Mouse (Mus musculus) small intestine, adult 2 months (tissue): ENCODE measurements around the gene Srxn1. TPM values are rescaled to one million over a fixed set of nuclear protein-coding genes. Genes with fewer than 3 reads are reported as not detected.
"Not testable (repeated sequence)": the region's sequence is repeated elsewhere in the genome, so short reads cannot be mapped to it uniquely, and the experiment has no call there.

Source experiments
- H3K27ac ChIP-seq: fragments of 200-500 bp; 2 replicates; pipeline ENCODE4 v1.5.1; 2012; ENCODE audit warnings: low read depth, low read length, control low read depth, inconsistent platforms; ENCODE audit not compliant: insufficient read depth
- H3K27me3 ChIP-seq: fragments of 200-500 bp; 2 replicates; pipeline ENCODE4 v1.6.1; 2012; ENCODE audit warnings: mild to moderate bottlenecking, moderate library complexity, low read length, inconsistent platforms; ENCODE audit not compliant: control insufficient read depth, insufficient read depth
- H3K36me3 ChIP-seq: fragments of 200-500 bp; 2 replicates; pipeline ENCODE4 v1.6.1; 2012; ENCODE audit warnings: mild to moderate bottlenecking, low read length, control low read depth, inconsistent platforms; ENCODE audit not compliant: control insufficient read depth, insufficient read depth
- H3K4me1 ChIP-seq: fragments of 200-500 bp; 2 replicates; pipeline ENCODE4 v1.6.1; 2012; ENCODE audit warnings: low read length, inconsistent platforms, mixed read lengths; ENCODE audit not compliant: control insufficient read depth, insufficient read depth, insufficient read length
- H3K4me3 ChIP-seq: fragments of 200-500 bp; 2 replicates; pipeline ENCODE4 v1.5.1; 2012; ENCODE audit warnings: low read depth, mild to moderate bottlenecking, control low read depth, inconsistent platforms, low read length, moderate library complexity
- CTCF ChIP-seq: fragments of 200-500 bp; IDR thresholded peaks from 2 replicates; pipeline ENCODE4 v1.5.1; 2012; ENCODE audit warnings: low read depth, mild to moderate bottlenecking, control low read depth, inconsistent platforms, low read length, moderate library complexity, mixed read lengths; ENCODE audit not compliant: insufficient replicate concordance, insufficient read length; ENCODE audit errors: extremely low read depth
- POLR2A ChIP-seq: fragments of 200-500 bp; IDR thresholded peaks from 2 replicates; pipeline ENCODE4 v1.6.1; 2012; ENCODE audit warnings: low read depth, mild to moderate bottlenecking, control low read depth, inconsistent platforms, low read length, moderate library complexity
- WGBS: fragments of 180-500 bp; shearing (Covaris S2); methylation state at CpG from one replicate; pipeline ENCODE4 v1.1.7; 2018; 5-methylcytosine and 5-hydroxymethylcytosine counted together
- polyA plus RNA-seq: library from polyadenylated mRNA; depleted of rRNA; stranded (reverse); fragments of >200 nt; gene quantifications from 2 replicates; pipeline ENCODE4 v1.2.3, GENCODE M21; 2012; rRNA removed

Gene Srxn1
- polyA plus RNA-seq: 184 and 579 TPM in 2 replicates

DNA sequence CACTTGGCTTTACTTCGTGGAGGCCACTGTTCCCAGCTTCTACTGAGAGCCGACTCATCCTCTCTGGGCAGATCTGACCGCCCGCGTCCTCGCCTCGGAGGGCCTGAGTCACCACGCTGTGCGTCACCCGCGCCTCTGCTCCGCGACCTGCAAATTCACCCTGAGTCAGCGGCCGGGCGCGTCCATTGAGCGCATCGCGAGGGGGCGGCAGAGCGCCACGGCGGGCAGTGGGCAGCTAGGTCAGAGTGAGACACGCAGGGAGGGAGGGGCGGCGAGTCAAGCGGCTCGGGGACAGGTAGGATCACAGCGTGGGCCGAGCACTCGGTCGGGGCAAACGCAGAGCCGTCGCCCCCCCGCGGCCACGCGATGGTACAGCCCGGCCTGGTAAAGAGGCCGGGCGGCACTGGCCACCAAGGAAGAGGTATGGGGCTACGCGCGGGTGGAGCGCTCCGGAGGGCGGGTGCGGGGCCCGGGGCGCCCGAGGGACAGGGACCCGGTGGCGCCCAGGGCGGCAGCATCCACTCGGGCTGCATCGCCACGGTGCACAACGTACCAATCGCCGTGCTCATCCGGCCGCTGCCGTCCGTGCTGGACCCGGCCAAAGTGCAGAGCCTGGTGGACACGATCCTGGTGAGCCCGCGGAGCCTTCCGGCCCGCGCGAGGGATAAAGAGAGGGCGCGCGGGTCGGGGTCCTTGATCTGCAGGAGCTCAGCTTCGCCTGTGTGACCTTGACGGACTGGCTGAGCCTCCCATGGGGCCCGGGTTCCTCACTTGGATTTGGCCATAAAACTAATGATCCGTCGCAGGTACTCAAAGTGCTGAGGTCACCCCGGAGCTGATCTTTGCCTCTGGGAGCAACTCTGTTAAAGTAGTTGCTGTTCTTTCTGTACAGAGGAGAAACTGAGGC lies at the start of gene Srxn1:
Gene Srxn1 (plus strand): TSS at position 199 of the 907 bp plus-strand sequence.
- H3K4me1 ChIP-seq: peaks cover 23% of the 10 kb centered on the region
- TF ChIP-seq POLR2A: peak; percentile 90
- 0 out of 2 replicates have a peak, but pooled peaks have one; percentile 5 for TF ChIP-seq CTCF
- H3K27ac ChIP-seq: peak within 1 kb of the TSS; percentile 94
- H3K27me3 ChIP-seq: no peaks in the 10 kb centered on the region
- H3K36me3 ChIP-seq: peaks cover 22% of the 10 kb centered on the region
- under 1% methylated on average over 84 of the region's 84 CpGs for WGBS
- peak within 1 kb of the TSS; percentile 77 for H3K4me3 ChIP-seq

DNA sequence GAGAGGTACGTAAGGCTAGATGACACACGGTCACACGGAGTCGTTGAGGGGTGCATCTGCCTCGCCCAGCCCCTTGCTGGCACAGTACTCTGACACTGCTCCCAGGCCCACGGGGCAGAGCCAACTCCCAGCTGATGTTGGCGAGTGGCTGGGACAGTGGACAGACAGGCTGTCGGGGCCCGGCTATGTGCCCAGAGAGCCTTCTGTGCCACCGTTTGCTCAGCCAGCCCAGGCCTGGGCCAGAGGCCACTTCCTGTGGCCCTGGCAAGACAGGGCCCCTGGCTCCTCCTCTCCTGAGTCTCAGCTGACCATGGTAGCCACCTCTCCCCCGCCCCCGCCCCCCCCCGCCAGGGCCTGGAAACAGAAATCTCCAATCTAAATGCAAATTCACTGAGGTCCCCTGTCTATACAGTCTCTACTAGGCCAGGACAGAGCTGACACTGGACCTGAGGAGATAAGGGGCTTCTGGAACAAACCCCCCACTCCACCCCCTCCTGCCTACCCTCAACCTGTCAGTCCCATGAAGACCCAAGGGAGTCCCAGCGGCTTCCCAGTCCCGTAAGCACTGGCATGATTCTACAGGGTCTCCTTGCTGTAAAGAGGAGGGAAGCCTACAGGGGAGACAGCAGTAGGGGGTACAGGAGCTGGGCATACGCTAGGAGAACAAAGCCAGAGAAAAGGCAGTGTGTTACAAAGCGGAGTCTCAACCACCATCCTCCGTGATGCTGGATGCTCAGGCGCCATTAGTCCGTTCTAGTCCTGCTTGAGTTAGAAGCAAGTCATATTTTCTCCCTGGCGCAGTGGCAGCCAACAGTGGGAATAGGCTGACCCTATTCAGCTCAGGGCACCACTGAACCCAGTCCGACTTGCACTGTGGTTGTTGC lies 48.7 kb upstream of the Srxn1 start:
- Histone ChIP-seq H3K4me1 (peaks cover 2% of the 10 kb centered on the region; the same call in 1 of the 2 replicates), H3K27me3 (no peaks in the 10 kb centered on the region), H3K36me3 (no peaks in the 10 kb centered on the region), H3K27ac (no peak overlapping the region), H3K4me3 (no peak overlapping the region)
- TF ChIP-seq CTCF (no peak), POLR2A (no peak)
- 74% methylated on average over 22 of the region's 22 CpGs for WGBS

DNA sequence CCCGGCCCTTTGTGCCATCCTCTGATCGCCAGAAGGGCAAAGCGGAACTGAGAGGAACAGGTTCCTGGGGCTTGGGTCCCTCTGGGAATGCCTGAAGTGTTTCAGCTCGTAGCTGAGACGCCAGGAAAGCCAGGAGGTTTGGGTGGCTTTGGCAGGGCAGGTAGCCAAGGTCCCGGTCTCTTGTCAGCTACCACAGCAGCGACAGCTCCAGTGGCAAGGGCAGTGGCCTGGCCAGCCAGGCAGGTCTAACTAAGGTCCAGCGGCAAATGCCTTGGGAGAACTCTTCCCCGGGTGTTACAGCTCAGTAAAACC lies 48.1 kb upstream of the Srxn1 start:
- no peaks in the 10 kb centered on the region for H3K27me3 ChIP-seq
- H3K4me3 ChIP-seq: no peak overlapping the region
- peaks cover 2% of the 10 kb centered on the region; the same call in 1 of the 2 replicates for H3K4me1 ChIP-seq
- TF ChIP-seq POLR2A (no peak), CTCF (no peak)
- WGBS: 83% methylated on average over 9 of the region's 9 CpGs
- no peak overlapping the region for H3K27ac ChIP-seq
- no peaks in the 10 kb centered on the region for H3K36me3 ChIP-seq

DNA sequence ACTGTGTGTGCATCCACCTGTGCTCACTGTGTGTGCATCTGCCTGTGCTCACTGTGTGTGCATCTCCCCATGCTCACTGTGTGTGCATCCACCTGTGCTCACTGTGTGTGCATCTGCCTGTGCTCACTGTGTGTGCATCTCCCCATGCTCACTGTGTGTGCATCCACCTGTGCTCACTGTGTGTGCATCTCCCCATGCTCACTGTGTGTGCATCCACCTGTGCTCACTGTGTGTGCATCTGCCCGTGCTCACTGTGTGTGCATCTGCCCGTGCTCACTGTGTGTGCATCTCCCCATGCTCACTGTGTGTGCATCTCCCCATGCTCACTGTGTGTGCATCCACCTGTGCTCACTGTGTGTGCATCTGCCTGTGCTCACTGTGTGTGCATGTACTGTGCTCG lies 42.5 kb upstream of the Srxn1 start:
- not testable (repeated sequence) for H3K4me3 ChIP-seq, H3K36me3 ChIP-seq, H3K27ac ChIP-seq, H3K27me3 ChIP-seq, H3K4me1 ChIP-seq
- WGBS: 77% methylated on average over 3 of the region's 3 CpGs

DNA sequence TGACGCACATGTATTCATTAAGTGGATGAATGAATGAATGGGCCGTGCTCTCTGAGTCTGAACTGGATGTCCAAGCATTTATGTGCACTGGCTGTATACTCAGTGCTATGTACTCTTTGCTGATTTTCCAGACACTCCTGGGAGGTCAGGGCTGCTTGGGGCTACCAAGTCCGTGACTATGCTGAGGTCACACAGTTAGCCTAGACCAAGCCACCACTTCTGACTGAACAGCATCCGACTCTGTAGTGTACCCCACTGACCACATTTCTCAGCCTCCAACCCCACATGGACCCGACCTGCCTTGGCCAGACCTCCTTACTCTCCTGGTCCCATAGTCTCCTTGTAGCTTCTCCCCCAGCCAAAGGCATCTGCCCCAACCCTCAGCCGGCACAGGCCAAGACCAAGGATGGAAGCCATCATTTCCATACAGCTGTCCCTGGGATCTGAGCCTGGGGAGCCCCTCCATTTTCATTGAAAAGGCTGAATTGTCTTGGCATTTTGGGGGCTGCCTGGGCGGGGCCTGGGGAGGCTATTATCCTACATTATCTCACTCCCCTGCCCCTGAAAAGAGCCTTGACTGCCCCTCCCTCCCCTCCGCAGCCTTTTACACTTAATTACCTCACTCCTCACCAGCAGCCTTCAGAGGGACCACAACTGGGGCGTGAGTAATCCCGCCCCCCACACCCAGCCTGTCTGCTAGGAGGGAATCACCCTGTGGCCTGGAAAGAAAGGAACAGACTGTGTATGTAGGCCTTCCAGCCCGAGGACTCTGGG lies 36.5 kb upstream of the Srxn1 start:
- H3K36me3 ChIP-seq: no peaks in the 10 kb centered on the region
- TF ChIP-seq POLR2A: no peak
- no peak for TF ChIP-seq CTCF
- H3K27ac ChIP-seq: no peak overlapping the region
- no peak overlapping the region for H3K4me3 ChIP-seq
- H3K4me1 ChIP-seq: no peaks in the 10 kb centered on the region
- H3K27me3 ChIP-seq: no peaks in the 10 kb centered on the region
- 68% methylated on average over 11 of the region's 11 CpGs for WGBS

DNA sequence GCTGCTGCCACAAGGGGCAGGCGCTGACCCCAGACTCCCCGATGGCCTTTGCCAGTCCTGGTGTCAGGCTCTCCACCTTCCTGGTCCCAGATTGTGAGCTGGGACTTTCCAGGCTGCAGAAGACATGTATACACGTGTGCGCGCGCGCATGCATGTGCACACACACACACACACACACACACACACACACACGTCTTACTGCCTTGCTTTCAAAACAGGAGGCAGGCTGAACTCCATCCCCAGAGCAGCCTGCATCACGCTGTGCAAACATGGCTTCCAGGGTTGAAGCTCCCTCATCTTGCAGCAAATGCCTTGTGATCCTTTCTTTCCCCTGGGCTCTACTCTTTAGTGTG lies 35.9 kb upstream of the Srxn1 start:
- no peaks in the 10 kb centered on the region for H3K27me3 ChIP-seq
- no peak overlapping the region for H3K4me3 ChIP-seq
- H3K27ac ChIP-seq: no peak overlapping the region
- WGBS: 75% methylated on average over 9 of the region's 9 CpGs
- no peaks in the 10 kb centered on the region for H3K36me3 ChIP-seq
- H3K4me1 ChIP-seq: no peaks in the 10 kb centered on the region
- TF ChIP-seq POLR2A (no peak), CTCF (no peak)

DNA sequence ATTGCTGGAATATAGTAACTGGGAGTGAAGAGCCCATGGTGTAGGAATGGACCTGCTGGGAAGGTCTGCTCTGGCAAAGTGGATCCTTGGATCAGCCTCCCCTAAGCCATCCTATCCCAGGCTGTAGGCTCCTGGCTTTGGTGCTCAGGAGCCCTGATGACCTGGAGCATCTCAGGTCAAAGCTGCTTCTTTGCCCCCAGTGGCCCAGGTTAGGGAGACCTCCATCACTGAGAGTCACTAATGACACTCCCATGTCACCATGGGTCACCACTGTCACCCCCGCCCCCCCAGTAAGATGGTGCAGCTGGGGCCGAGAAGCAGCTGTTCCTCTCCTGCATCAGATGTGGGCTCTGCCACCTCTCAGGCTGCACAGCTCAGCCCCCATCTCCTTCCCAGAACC lies 35.4 kb upstream of the Srxn1 start:
- WGBS: 87% methylated on average over 2 of the region's 2 CpGs
- H3K27me3 ChIP-seq: no peaks in the 10 kb centered on the region
- H3K27ac ChIP-seq: no peak overlapping the region
- no peak overlapping the region for H3K4me3 ChIP-seq
- TF ChIP-seq CTCF: no peak
- TF ChIP-seq POLR2A: no peak
- H3K4me1 ChIP-seq: no peaks in the 10 kb centered on the region
- no peaks in the 10 kb centered on the region for H3K36me3 ChIP-seq
